Mouse (Mus musculus) embryonic facial prominence, embryonic 13.5 days (tissue): ENCODE measurements around the gene Zswim9. TPM values are rescaled to one million over a fixed set of nuclear protein-coding genes. Genes with fewer than 3 reads are reported as not detected.

Experiments used
- ATAC-seq: fragments of 200-750 bp; cut with Nextera tagmentation; 2 replicates; pipeline ENCODE4 v1.8.0; 2017; ENCODE audit warnings: low read depth; ENCODE audit not compliant: insufficient number of reproducible peaks, insufficient read depth, low FRiP score, low TSS enrichment
- H3K27ac ChIP-seq: fragments of 300-500 bp; sonication (generic); 2 replicates; pipeline ENCODE4 v1.5.1; 2015; ENCODE audit warnings: moderate library complexity, mild to moderate bottlenecking, inconsistent platforms
- H3K27me3 ChIP-seq: fragments of 300-500 bp; sonication (generic); 2 replicates; pipeline ENCODE4 v1.6.1; 2015; ENCODE audit warnings: mild to moderate bottlenecking, inconsistent platforms
- H3K36me3 ChIP-seq: fragments of 300-500 bp; sonication (generic); 2 replicates; pipeline ENCODE4 v1.6.1; 2015; ENCODE audit warnings: mild to moderate bottlenecking, inconsistent platforms
- H3K4me1 ChIP-seq: fragments of 300-500 bp; sonication (generic); 2 replicates; pipeline ENCODE4 v1.6.1; 2015; ENCODE audit warnings: inconsistent platforms
- H3K4me2 ChIP-seq: fragments of 300-500 bp; sonication (generic); 2 replicates; pipeline ENCODE4 v1.6.1; 2015; ENCODE audit warnings: moderate library complexity, mild to moderate bottlenecking, inconsistent platforms
- H3K4me3 ChIP-seq: fragments of 300-500 bp; sonication (generic); 2 replicates; pipeline ENCODE4 v1.5.1; 2015; ENCODE audit warnings: mild to moderate bottlenecking, inconsistent platforms
- H3K9ac ChIP-seq: fragments of 300-500 bp; sonication (generic); 2 replicates; pipeline ENCODE4 v1.6.1; 2015; ENCODE audit warnings: mild to moderate bottlenecking, inconsistent platforms
- H3K9me3 ChIP-seq: fragments of 300-500 bp; sonication (generic); 2 replicates; pipeline ENCODE4 v1.6.1; 2016; ENCODE audit warnings: inconsistent platforms
- WGBS: fragments of 180-500 bp; shearing (Covaris S2); methylation state at CpG from one replicate; pipeline ENCODE4 v1.1.7; 2015; ENCODE audit warnings: mixed read lengths; 5-methylcytosine and 5-hydroxymethylcytosine counted together
- polyA plus RNA-seq: library from polyadenylated mRNA; unstranded; fragments of >200 nt; fragmentation: Nextera tagmentation; extraction: Ambion mirVana; gene quantifications from 2 replicates; pipeline ENCODE4 v1.2.1, GENCODE M21; 2015

The Zswim9 gene
- 12.6 and 12.9 TPM in 2 replicates for polyA plus RNA-seq

- WGBS: under 1% methylated on average over 39 of the region's 39 CpGs
- Histone ChIP-seq H3K36me3 (peaks cover 55% of the 10 kb centered on the region), H3K4me3 (peak within 1 kb of the TSS; percentile 66), H3K9ac (peak within 1 kb of the TSS; percentile 83), H3K27me3 (no peaks in the 10 kb centered on the region), H3K4me2 (peak within 1 kb of the TSS; percentile 80), H3K9me3 (no peaks in the 10 kb centered on the region), H3K4me1 (peaks cover 5% of the 10 kb centered on the region; the same call in 1 of the 2 replicates), H3K27ac (peak within 1 kb of the TSS; percentile 89)
- peak; percentile 98 for ATAC-seq
Observed at GRCm38 (mm10) chr7:13278308-13278891, at the start of gene Zswim9. TSS of gene Zswim9 (minus strand) at chr7:13278721.

GRCm38 (mm10) chr7:13324316-13324715, 45.8 kb upstream of the Zswim9 start, which contains the start of gene Pla2g4c:
TSS of gene Pla2g4c (plus strand) at chr7:13324655.
- no peak within 1 kb of the TSS for H3K27ac ChIP-seq
- no peaks in the 10 kb centered on the region for H3K9me3 ChIP-seq
- H3K4me1 ChIP-seq: no peaks in the 10 kb centered on the region
- no peak within 1 kb of the TSS for H3K9ac ChIP-seq
- ATAC-seq: no peak
- no peaks in the 10 kb centered on the region for H3K27me3 ChIP-seq
- no peak within 1 kb of the TSS for H3K4me2 ChIP-seq
- 87% methylated on average over 2 of the region's 2 CpGs for WGBS
- H3K4me3 ChIP-seq: no peak within 1 kb of the TSS
- no peaks in the 10 kb centered on the region for H3K36me3 ChIP-seq

- ATAC-seq: no peak
- 82% methylated on average over 3 of the region's 3 CpGs for WGBS
Observed at GRCm38 (mm10) chr7:13321424-13321823, 42.9 kb upstream of the Zswim9 start.

GRCm38 (mm10) chr7:13314095-13314597, 35.6 kb upstream of the Zswim9 start:
- H3K27me3 ChIP-seq: no peaks in the 10 kb centered on the region
- peaks cover 15% of the 10 kb centered on the region for H3K4me1 ChIP-seq
- no peak overlapping the region for H3K4me3 ChIP-seq
- 64% methylated on average over 5 of the region's 5 CpGs for WGBS
- H3K9me3 ChIP-seq: no peaks in the 10 kb centered on the region
- H3K36me3 ChIP-seq: peaks cover 42% of the 10 kb centered on the region
- peak overlapping the region; percentile 58 for H3K27ac ChIP-seq
- peak; percentile 53; the same call in 1 of the 2 replicates for ATAC-seq
- H3K4me2 ChIP-seq: no peak overlapping the region
- no peak overlapping the region for H3K9ac ChIP-seq

More at GRCm38 (mm10) chr7:13321424-13321823, 42.9 kb upstream of the Zswim9 start:
- no peak overlapping the region for H3K4me2 ChIP-seq
- H3K4me3 ChIP-seq: no peak overlapping the region
- H3K9me3 ChIP-seq: no peaks in the 10 kb centered on the region
- H3K9ac ChIP-seq: no peak overlapping the region
- no peaks in the 10 kb centered on the region for H3K36me3 ChIP-seq
- H3K27me3 ChIP-seq: no peaks in the 10 kb centered on the region
- H3K27ac ChIP-seq: no peak overlapping the region
- H3K4me1 ChIP-seq: no peaks in the 10 kb centered on the region

GRCm38 (mm10) chr7:13311401-13311800, 32.9 kb upstream of the Zswim9 start:
- no peaks in the 10 kb centered on the region for H3K9me3 ChIP-seq
- no peak overlapping the region for H3K27ac ChIP-seq
- H3K4me2 ChIP-seq: no peak overlapping the region
- no peaks in the 10 kb centered on the region for H3K27me3 ChIP-seq
- peaks cover 69% of the 10 kb centered on the region for H3K36me3 ChIP-seq
- H3K9ac ChIP-seq: no peak overlapping the region
- no peak for ATAC-seq
- no peak overlapping the region for H3K4me3 ChIP-seq
- WGBS: 95% methylated on average over 4 of the region's 4 CpGs
- H3K4me1 ChIP-seq: peaks cover 15% of the 10 kb centered on the region

GRCm38 (mm10) chr7:13310493-13311199, 32.1 kb upstream of the Zswim9 start:
- 93% methylated on average over 6 of the region's 6 CpGs for WGBS
- no peaks in the 10 kb centered on the region for H3K27me3 ChIP-seq
- no peak overlapping the region for H3K9ac ChIP-seq
- H3K4me1 ChIP-seq: peaks cover 15% of the 10 kb centered on the region
- no peak overlapping the region for H3K4me3 ChIP-seq
- H3K4me2 ChIP-seq: no peak overlapping the region
- ATAC-seq: no peak
- H3K36me3 ChIP-seq: peaks cover 77% of the 10 kb centered on the region
- H3K9me3 ChIP-seq: no peaks in the 10 kb centered on the region
- no peak overlapping the region for H3K27ac ChIP-seq

- Histone ChIP-seq H3K27me3 (no peaks in the 10 kb centered on the region), H3K9me3 (no peaks in the 10 kb centered on the region), H3K9ac (no peak overlapping the region), H3K4me2 (no peak overlapping the region), H3K4me3 (no peak overlapping the region), H3K36me3 (peaks cover 87% of the 10 kb centered on the region), H3K27ac (no peak overlapping the region), H3K4me1 (peaks cover 12% of the 10 kb centered on the region)
- ATAC-seq: no peak
- WGBS: 88% methylated on average over 2 of the region's 2 CpGs
Observed at GRCm38 (mm10) chr7:13309407-13309806, 30.9 kb upstream of the Zswim9 start.

GRCm38 (mm10) chr7:13303372-13303771, 24.9 kb upstream of the Zswim9 start:
- H3K36me3 ChIP-seq: peaks cover 95% of the 10 kb centered on the region
- H3K4me2 ChIP-seq: no peak overlapping the region
- no peak overlapping the region for H3K4me3 ChIP-seq
- no peaks in the 10 kb centered on the region for H3K9me3 ChIP-seq
- H3K9ac ChIP-seq: no peak overlapping the region
- no peak for ATAC-seq
- H3K27ac ChIP-seq: no peak overlapping the region
- H3K4me1 ChIP-seq: no peaks in the 10 kb centered on the region
- H3K27me3 ChIP-seq: no peaks in the 10 kb centered on the region

GRCm38 (mm10) chr7:13302780-13303179, 24.3 kb upstream of the Zswim9 start:
- Histone ChIP-seq H3K4me3 (no peak overlapping the region), H3K4me1 (no peaks in the 10 kb centered on the region), H3K27ac (no peak overlapping the region), H3K9me3 (no peaks in the 10 kb centered on the region), H3K36me3 (peaks cover 95% of the 10 kb centered on the region), H3K9ac (no peak overlapping the region), H3K27me3 (no peaks in the 10 kb centered on the region), H3K4me2 (no peak overlapping the region)
- ATAC-seq: no peak
- 86% methylated on average over 2 of the region's 2 CpGs for WGBS

- 0 out of 2 replicates have a peak, but pooled peaks have one; percentile 57 for ATAC-seq
- Histone ChIP-seq H3K4me3 (no peak overlapping the region), H3K27me3 (no peaks in the 10 kb centered on the region), H3K27ac (no peak overlapping the region), H3K4me2 (no peak overlapping the region), H3K4me1 (no peaks in the 10 kb centered on the region), H3K9me3 (no peaks in the 10 kb centered on the region), H3K36me3 (peaks cover 95% of the 10 kb centered on the region), H3K9ac (no peak overlapping the region)
- 94% methylated on average over 1 of the region's 1 CpGs for WGBS
Observed at GRCm38 (mm10) chr7:13301643-13302042, 23.1 kb upstream of the Zswim9 start.

GRCm38 (mm10) chr7:13298821-13299220, 20.3 kb upstream of the Zswim9 start:
- Histone ChIP-seq H3K36me3 (peaks cover 98% of the 10 kb centered on the region), H3K4me1 (no peaks in the 10 kb centered on the region), H3K9ac (no peak overlapping the region), H3K27ac (no peak overlapping the region), H3K4me3 (no peak overlapping the region), H3K9me3 (no peaks in the 10 kb centered on the region), H3K27me3 (no peaks in the 10 kb centered on the region), H3K4me2 (no peak overlapping the region)
- WGBS: 94% methylated on average over 5 of the region's 5 CpGs
- ATAC-seq: no peak; the same call in 1 of the 2 replicates

- Histone ChIP-seq H3K9me3 (no peaks in the 10 kb centered on the region), H3K27ac (no peak overlapping the region), H3K4me3 (no peak overlapping the region), H3K27me3 (no peaks in the 10 kb centered on the region), H3K4me2 (no peak overlapping the region), H3K9ac (no peak overlapping the region), H3K4me1 (no peaks in the 10 kb centered on the region), H3K36me3 (peaks cover 94% of the 10 kb centered on the region)
- no peak for ATAC-seq
- 88% methylated on average over 1 of the region's 1 CpGs for WGBS
Observed at GRCm38 (mm10) chr7:13297636-13298035, 19.1 kb upstream of the Zswim9 start.
